Mouse (Mus musculus) olfactory bulb, adult 2 months (tissue): ENCODE measurements around the gene Apc2.

ENCODE experiments used
- CTCF ChIP-seq: fragments of 200-500 bp; IDR thresholded peaks from 2 replicates; pipeline ENCODE4 v1.5.1; 2012; ENCODE audit warnings: low read depth, mild to moderate bottlenecking, low read length, moderate library complexity; ENCODE audit not compliant: insufficient read depth
- POLR2A ChIP-seq: fragments of 200-500 bp; IDR thresholded peaks from 2 replicates; pipeline ENCODE4 v1.6.1; 2012; ENCODE audit warnings: mild to moderate bottlenecking, low read depth, low read length, moderate library complexity; ENCODE audit not compliant: insufficient read depth

- TF ChIP-seq CTCF (no peak), POLR2A (no peak)
Observed at GRCm38 (mm10) chr10:80262169-80262568, 33.6 kb upstream of the Apc2 start.
